Mouse (Mus musculus) G1E (cell line): ENCODE measurements around the gene Slc46a1. TPM values are rescaled to one million over a fixed set of nuclear protein-coding genes. Genes with fewer than 3 reads are reported as not detected.

Experiments used
- ATAC-seq: 2 replicates; pipeline ENCODE4 v1.8.0; 2016; ENCODE audit warnings: mild to moderate bottlenecking; ENCODE audit not compliant: insufficient number of reproducible peaks, poor library complexity, low FRiP score, severe bottlenecking; ENCODE audit errors: extremely low read depth
- DNase-seq: peaks from one replicate; pipeline ENCODE4 v3.0.0; 2012; ENCODE audit warnings: low spot score
- H3K27me3 ChIP-seq: 2 replicates; pipeline ENCODE4 v1.6.1; 2012; ENCODE audit warnings: mild to moderate bottlenecking, low read length, inconsistent platforms; ENCODE audit not compliant: insufficient read depth
- H3K36me3 ChIP-seq: replicated peaks from 2 replicates; pipeline ENCODE3; 2012; ENCODE audit warnings: mild to moderate bottlenecking, inconsistent platforms
- H3K4me1 ChIP-seq: 2 replicates; pipeline ENCODE4 v1.6.1; 2012; ENCODE audit warnings: low read depth, low read length, inconsistent platforms, mixed read lengths; ENCODE audit not compliant: insufficient read depth
- H3K4me3 ChIP-seq: 2 replicates; pipeline ENCODE4 v1.5.1; 2012; ENCODE audit warnings: low read depth, mild to moderate bottlenecking, inconsistent platforms, low read length, moderate library complexity, mixed read lengths
- H3K9me3 ChIP-seq: replicated peaks from 2 replicates; pipeline ENCODE4 v1.6.1; 2012; ENCODE audit warnings: inconsistent platforms
- CTCF ChIP-seq: IDR thresholded peaks from 2 replicates; pipeline ENCODE4 v1.5.1; 2012; ENCODE audit warnings: low read depth, low read length, inconsistent platforms, mixed read lengths
- GATA1 ChIP-seq: IDR thresholded peaks from 2 replicates; pipeline ENCODE4 v1.6.1; 2012; ENCODE audit warnings: borderline replicate concordance, low read length, inconsistent platforms, mixed read lengths
- GATA2 ChIP-seq: IDR thresholded peaks from 2 replicates; pipeline ENCODE4 v1.6.1; 2012; ENCODE audit warnings: low read depth, low read length, inconsistent platforms, borderline replicate concordance
- POLR2AphosphoS5 ChIP-seq: IDR thresholded peaks from 2 replicates; pipeline ENCODE4 v1.6.1; 2012; ENCODE audit warnings: low read depth, low read length, inconsistent platforms; ENCODE audit not compliant: insufficient replicate concordance
- TAL1 ChIP-seq: conservative IDR thresholded peaks from 2 replicates; pipeline ENCODE4 v1.6.1; 2012; ENCODE audit warnings: low read depth, low read length, inconsistent platforms, mixed read lengths
- polyA plus RNA-seq: library from polyadenylated mRNA; stranded (reverse); fragments of >175 nt; gene quantifications from 2 replicates; pipeline ENCODE4 v1.2.3, GENCODE M21; 2012
- total RNA-seq, 2 experiments: library from RNA; stranded (forward) in 1 of 2; stranded (reverse) in 1 of 2; fragments of 200-1000 nt in 1 of 2; fragments of >200 nt in 1 of 2; fragmentation: Nextera tagmentation in 1 of 2; gene quantifications; 2 replicates each; pipeline ENCODE4 v1.2.3; 2014 to 2017

The Slc46a1 gene
- total and polyA plus RNA-seq, 3 experiments = 0.11 TPM; not detected in 2

DNA sequence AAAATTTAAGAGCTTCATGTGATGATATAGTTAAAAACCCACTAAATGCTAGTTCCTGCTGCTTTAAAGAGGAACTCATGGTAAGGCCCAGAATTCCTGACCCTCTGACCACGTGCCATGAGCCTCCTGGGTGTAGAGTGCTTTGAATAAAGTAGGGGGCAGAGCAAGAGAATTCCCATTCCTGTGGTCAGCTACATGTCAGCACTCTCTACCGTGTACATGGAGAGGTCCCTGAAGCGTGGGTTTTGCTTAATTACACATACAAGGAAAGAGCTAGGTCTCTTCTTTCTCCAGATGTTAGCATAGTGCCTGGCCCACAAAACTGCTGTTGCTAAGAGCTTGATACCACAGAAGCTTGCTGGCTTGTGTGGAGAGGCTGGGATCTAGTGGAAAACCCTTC lies 39.9 kb downstream of the Slc46a1 start:
- ATAC-seq (no peak), DNase-seq (no peak)
- H3K4me1 ChIP-seq = peaks cover 4% of the 10 kb centered on the region; the same call in 1 of the 2 replicates
- H3K9me3 ChIP-seq = no peaks in the 10 kb centered on the region
- no peak overlapping the region for H3K4me3 ChIP-seq
- TF ChIP-seq TAL1 = no peak
- TF ChIP-seq GATA1 = no peak
- TF ChIP-seq GATA2 = no peak
- no peak for TF ChIP-seq POLR2AphosphoS5
- TF ChIP-seq CTCF = no peak
- peaks cover 62% of the 10 kb centered on the region for H3K36me3 ChIP-seq
- H3K27me3 ChIP-seq = peaks cover 7% of the 10 kb centered on the region; the same call in 1 of the 2 replicates

- Histone ChIP-seq H3K9me3 (no peaks in the 10 kb centered on the region), H3K4me3 (no peak overlapping the region), H3K36me3 (peaks cover 63% of the 10 kb centered on the region), H3K27me3 (no peaks in the 10 kb centered on the region), H3K4me1 (peaks cover 26% of the 10 kb centered on the region)
- TF ChIP-seq CTCF = no peak
- DNase-seq (no peak), ATAC-seq (no peak)
Observed at GRCm38 (mm10) chr11:78509148-78509547, 43.7 kb downstream of the Slc46a1 start.

- Histone ChIP-seq H3K27me3 (no peaks in the 10 kb centered on the region), H3K4me3 (peak within 1 kb of the TSS; percentile 91), H3K4me1 (peaks cover 36% of the 10 kb centered on the region), H3K9me3 (no peaks in the 10 kb centered on the region), H3K36me3 (peaks cover 64% of the 10 kb centered on the region)
- peak; percentile 96 for DNase-seq
- TF ChIP-seq POLR2AphosphoS5 (no peak), CTCF (no peak), TAL1 (no peak), GATA2 (no peak), GATA1 (no peak)
- ATAC-seq = peak; percentile 81
Observed at GRCm38 (mm10) chr11:78512025-78512957, 46.8 kb downstream of the Slc46a1 start, which contains the start of the genes Tmem199 and Poldip2. Tmem199 (minus strand) TSS chr11:78512172. Poldip2 (plus strand) TSS chr11:78512193.

- no peaks in the 10 kb centered on the region for H3K27me3 ChIP-seq
- H3K9me3 ChIP-seq = no peaks in the 10 kb centered on the region
- ATAC-seq (no peak), DNase-seq (no peak)
- peaks cover 36% of the 10 kb centered on the region for H3K4me1 ChIP-seq
- H3K4me3 ChIP-seq = peak overlapping the region; percentile 91
- H3K36me3 ChIP-seq = peaks cover 64% of the 10 kb centered on the region
- TF ChIP-seq GATA2 (no peak), TAL1 (no peak), POLR2AphosphoS5 (no peak), GATA1 (no peak), CTCF (no peak)
Observed at GRCm38 (mm10) chr11:78513106-78513790, 47.8 kb downstream of the Slc46a1 start.

DNA sequence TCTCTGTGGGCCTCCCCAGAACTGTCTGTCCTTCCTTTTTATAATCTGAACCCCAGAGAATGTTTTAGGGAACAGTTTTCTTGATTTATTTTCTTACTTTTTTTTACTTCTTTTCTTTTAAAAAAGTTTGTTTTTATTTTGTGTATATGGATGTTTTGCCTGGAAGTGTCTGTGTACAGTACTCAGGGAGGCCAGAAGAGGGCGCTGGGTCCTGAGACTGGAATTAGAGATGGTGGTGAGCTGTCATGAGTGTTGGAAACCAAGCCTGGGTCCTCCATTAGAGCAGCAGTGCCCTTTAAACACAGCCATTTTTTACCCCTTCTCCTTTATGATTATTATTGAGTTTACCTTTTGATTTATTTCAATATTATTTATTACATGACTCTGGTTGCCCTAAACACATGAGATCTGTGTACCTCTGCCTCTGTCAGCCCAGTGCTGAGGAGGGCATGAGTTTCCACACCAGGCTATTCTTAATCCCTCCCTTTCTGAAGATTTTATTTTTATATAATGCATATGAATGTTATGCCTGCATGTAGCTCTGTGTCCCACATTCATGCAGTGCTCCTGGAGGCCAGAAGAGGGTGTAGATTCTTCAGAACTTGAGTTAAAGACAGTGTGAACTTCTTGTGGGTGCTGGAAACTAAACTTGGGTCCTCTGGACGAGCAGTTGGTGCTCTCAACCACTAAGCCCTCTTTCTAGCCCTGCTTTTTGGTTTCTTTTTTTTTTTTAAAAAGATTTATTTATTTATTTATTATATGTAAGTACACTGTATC lies 50.2 kb downstream of the Slc46a1 start:
- Histone ChIP-seq H3K27me3 (no peaks in the 10 kb centered on the region), H3K36me3 (peaks cover 70% of the 10 kb centered on the region), H3K9me3 (no peaks in the 10 kb centered on the region), H3K4me1 (peaks cover 37% of the 10 kb centered on the region), H3K4me3 (no peak overlapping the region)
- DNase-seq (no peak), ATAC-seq (no peak)
- no peak for TF ChIP-seq POLR2AphosphoS5
- no peak for TF ChIP-seq GATA1
- TF ChIP-seq CTCF = no peak
- TF ChIP-seq TAL1 = no peak
- TF ChIP-seq GATA2 = no peak
